Mouse (Mus musculus): ENCODE measurements around the gene Eid2. TPM values are rescaled to one million over a fixed set of nuclear protein-coding genes. Genes with fewer than 3 reads are reported as not detected.

The Eid2 gene
- polyA plus RNA-seq, 1 experiment: 3.3 TPM

GRCm38 (mm10) chr7:28318714-28319113, 51.0 kb downstream of the Eid2 start:
- Histone ChIP-seq H3K4me1 (ENCODE audit: control insufficient read depth, insufficient read depth, low read length) (no peaks in the 10 kb centered on the region), H3K27ac (ENCODE audit: control insufficient read depth, insufficient read depth, low read depth, low read length, poor library complexity) (no peak overlapping the region), H3K4me3 (replicated peaks; ENCODE audit: control insufficient read depth, low read depth, low read length) (no peak overlapping the region)
- 90% methylated on average over 17 of the region's 17 CpGs for WGBS
- no peak for TF ChIP-seq CTCF (IDR thresholded peaks at IDR 0.05; ENCODE audit: control insufficient read depth, insufficient read depth, low read length)
- TF ChIP-seq POLR2A (IDR thresholded peaks at IDR 0.05; ENCODE audit: borderline replicate concordance, control insufficient read depth, low read depth, low read length): no peak

Other genes starting within 250 kb of the Eid2 start
- gene Psmc4, start 217.8 kb upstream of the Eid2 start, polyA plus RNA-seq (2011; ENCODE audit: insufficient read depth, insufficient read length, low replicate concordance, missing spikeins): 81.0 and 119 TPM in 2 replicates
- gene Fcgbp, start 196.6 kb upstream of the Eid2 start, polyA plus RNA-seq (2011; ENCODE audit: insufficient read depth, insufficient read length, low replicate concordance, missing spikeins): not detected in 2 replicates
- gene 9530053A07Rik, start 138.4 kb upstream of the Eid2 start, polyA plus RNA-seq (2011; ENCODE audit: insufficient read depth, insufficient read length, low replicate concordance, missing spikeins): not detected in 2 replicates
- gene Fbl, start 98.2 kb upstream of the Eid2 start, polyA plus RNA-seq (2011; ENCODE audit: insufficient read depth, insufficient read length, low replicate concordance, missing spikeins): 104 and 144 TPM in 2 replicates
- gene Dyrk1b, start 88.4 kb upstream of the Eid2 start, polyA plus RNA-seq (2011; ENCODE audit: insufficient read depth, insufficient read length, low replicate concordance, missing spikeins): 8.6 and 10.8 TPM in 2 replicates
- gene Eid2b, start 9.9 kb downstream of the Eid2 start, polyA plus RNA-seq (2011; ENCODE audit: insufficient read depth, insufficient read length, low replicate concordance, missing spikeins): 1.5 and 2.3 TPM in 2 replicates
- gene Selenov, start 23.3 kb downstream of the Eid2 start, polyA plus RNA-seq (2011; ENCODE audit: insufficient read depth, insufficient read length, low replicate concordance, missing spikeins): not detected in 2 replicates
- gene Dll3, start 34.4 kb downstream of the Eid2 start, polyA plus RNA-seq (2011; ENCODE audit: insufficient read depth, insufficient read length, low replicate concordance, missing spikeins): not detected in 2 replicates
- 44.6 and 44.8 TPM in 2 replicates for gene Timm50, start 44.2 kb downstream of the Eid2 start, polyA plus RNA-seq (2011; ENCODE audit: insufficient read depth, insufficient read length, low replicate concordance, missing spikeins)
- 50.8 and 77.1 TPM in 2 replicates for gene Supt5, start 70.9 kb downstream of the Eid2 start, polyA plus RNA-seq (2011; ENCODE audit: insufficient read depth, insufficient read length, low replicate concordance, missing spikeins)
- 838 and 1,358 TPM in 2 replicates for gene Rps16, start 82.8 kb downstream of the Eid2 start, polyA plus RNA-seq (2011; ENCODE audit: insufficient read depth, insufficient read length, low replicate concordance, missing spikeins)
- gene Plekhg2, start 104.7 kb downstream of the Eid2 start, polyA plus RNA-seq (2011; ENCODE audit: insufficient read depth, insufficient read length, low replicate concordance, missing spikeins): 15.6 and 26.3 TPM in 2 replicates
- 25.5 and 53.7 TPM in 2 replicates for gene Zfp36, start 112.4 kb downstream of the Eid2 start, polyA plus RNA-seq (2011; ENCODE audit: insufficient read depth, insufficient read length, low replicate concordance, missing spikeins)
- gene Med29, start 124.8 kb downstream of the Eid2 start, polyA plus RNA-seq (2011; ENCODE audit: insufficient read depth, insufficient read length, low replicate concordance, missing spikeins): 12.0 and 24.2 TPM in 2 replicates
- 136 and 209 TPM in 2 replicates for gene Paf1, start 125.1 kb downstream of the Eid2 start, polyA plus RNA-seq (2011; ENCODE audit: insufficient read depth, insufficient read length, low replicate concordance, missing spikeins)
- gene Gmfg, start 169.6 kb downstream of the Eid2 start, polyA plus RNA-seq (2011; ENCODE audit: insufficient read depth, insufficient read length, low replicate concordance, missing spikeins): 158 and 354 TPM in 2 replicates
- 2.6 TPM in 1 of 2 replicates, not detected in the other for gene Lrfn1, start 184.1 kb downstream of the Eid2 start, polyA plus RNA-seq (2011; ENCODE audit: insufficient read depth, insufficient read length, low replicate concordance, missing spikeins)
- not detected in 2 replicates for gene Ifnl2, start 242.6 kb downstream of the Eid2 start, polyA plus RNA-seq (2011; ENCODE audit: insufficient read depth, insufficient read length, low replicate concordance, missing spikeins)